Mouse (Mus musculus) thymus, postnatal 36 days (tissue): Measurements from ENCODE around the gene Fcamr.

Experiments
- DNase-seq, 2 experiments: peaks; one replicate each; pipeline ENCODE4 v3.0.0; 2022; ENCODE audit warnings: mixed read lengths in 2 of 2

Gene Fcamr

GRCm38 (mm10) chr1:130857456-130857855, 56.8 kb downstream of the Fcamr start:
- no peak for DNase-seq

- peak; percentile 43 to 67 for DNase-seq
These were observed 63.5 kb downstream of the Fcamr start for GRCm38 (mm10) chr1:130864238-130864637.
